Comparison of ENCODE assay signal across 18 mouse cellular contexts in genomic region chr2:33134766-33135490, GRCm38 (mm10). TPM values are rescaled to one million over a fixed set of nuclear protein-coding genes. Genes with fewer than 3 reads are reported as not detected.
"Had no signal": no experiment of that assay in that cellular context is flagged by ENCODE, and none has a peak within 500 bp of the region (broad histone marks: within the 10 kb centered on the region; RNA-seq: fewer than 3 reads in every experiment).

No protein-coding gene starts in this region.

- H3K27ac ChIP-seq: lung, embryonic 15.5 days; macrophage; midbrain, embryonic 13.5 days; midbrain, embryonic 15.5 days; neural tube, embryonic 13.5 days; stomach, embryonic 15.5 days; stomach, postnatal 0 days had no signal

- H3K36me3 ChIP-seq: lung, embryonic 15.5 days; midbrain, embryonic 15.5 days; stomach, embryonic 15.5 days had no signal

- H3K9me3 ChIP-seq: lung, embryonic 15.5 days; megakaryocyte, embryonic 14.5 days; midbrain, embryonic 13.5 days; midbrain, embryonic 15.5 days; neural tube, embryonic 13.5 days; stomach, embryonic 15.5 days had no signal

- H3K4me2 ChIP-seq: lung, embryonic 15.5 days; midbrain, embryonic 11.5 days; midbrain, embryonic 13.5 days; midbrain, embryonic 15.5 days; neural tube, embryonic 13.5 days; stomach, embryonic 15.5 days had no signal

- DNase-seq: lung, adult 2 months; lung, postnatal 14 days; lung, postnatal 36 days; right cerebral cortex, postnatal 14 days; thymus, adult 2 months; thymus, postnatal 25 days; thymus, postnatal 4 days had no signal

- H3K4me3 ChIP-seq: lung, embryonic 15.5 days; megakaryocyte, embryonic 14.5 days; midbrain, embryonic 13.5 days; midbrain, embryonic 15.5 days; neural tube, embryonic 13.5 days; stomach, embryonic 15.5 days had no signal

- H3K9ac ChIP-seq: lung, embryonic 15.5 days; midbrain, embryonic 13.5 days; midbrain, embryonic 15.5 days; neural tube, embryonic 13.5 days; stomach, embryonic 15.5 days had no signal

- ATAC-seq: lung, postnatal 0 days; midbrain, embryonic 13.5 days; midbrain, embryonic 15.5 days had no signal

- H3K27me3 ChIP-seq: midbrain, embryonic 15.5 days had no signal

RNA-seq across cellular contexts. Expression of gene Garnl3, which starts 3.5 kb away (rescaled TPM):
- total RNA-seq: megakaryocyte progenitor cell, adult 5-6 weeks had no signal
